Mouse (Mus musculus) liver, embryonic 14.5 days (tissue): ENCODE data around the gene Hmgn3. TPM values are rescaled to one million over a fixed set of nuclear protein-coding genes. Genes with fewer than 3 reads are reported as not detected.

Experiments used
- ATAC-seq: fragments of 200-750 bp; cut with Nextera tagmentation; 2 replicates; pipeline ENCODE4 v1.8.0; 2017; ENCODE audit warnings: moderate number of reproducible peaks, mild to moderate bottlenecking, moderate library complexity; ENCODE audit not compliant: insufficient read depth
- DNase-seq, 3 experiments: peaks; one replicate each; pipeline ENCODE4 v3.0.0-alpha.2; 2012 to 2013; ENCODE audit warnings: low read depth in 3 of 3, low spot score in 3 of 3
- H3K27ac ChIP-seq: fragments of 300-500 bp; sonication (generic); 2 replicates; pipeline ENCODE4 v1.5.1; 2014; ENCODE audit warnings: moderate library complexity, mild to moderate bottlenecking, control low read depth, inconsistent platforms
- H3K27me3 ChIP-seq: fragments of 300-500 bp; sonication (generic); 2 replicates; pipeline ENCODE4 v1.6.1; 2014; ENCODE audit warnings: mild to moderate bottlenecking, low read length, moderate library complexity; ENCODE audit not compliant: control insufficient read depth, insufficient read depth
- H3K36me3 ChIP-seq: fragments of 300-500 bp; sonication (generic); replicated peaks from 2 replicates; pipeline ENCODE4 v1.6.1; 2014; ENCODE audit warnings: low read depth; ENCODE audit not compliant: control insufficient read depth, insufficient read depth
- H3K4me1 ChIP-seq, 2 experiments: fragments of 200-500 bp in 1 of 2; fragments of 300-500 bp in 1 of 2; sonication (generic) in 1 of 2; replicated peaks; 2 replicates each; pipeline ENCODE4 v1.6.1; 2012 to 2014; ENCODE audit warnings: antibody characterized with exemption in 1 of 2, inconsistent platforms in 1 of 2, low read length in 1 of 2; ENCODE audit not compliant: control insufficient read depth in 2 of 2, insufficient read depth in 2 of 2
- H3K4me2 ChIP-seq: fragments of 300-500 bp; sonication (generic); 2 replicates; pipeline ENCODE4 v1.6.1; 2014; ENCODE audit warnings: low read depth, mild to moderate bottlenecking, control low read depth, moderate library complexity
- H3K4me3 ChIP-seq, 2 experiments: fragments of 200-500 bp in 1 of 2; fragments of 300-500 bp in 1 of 2; sonication (generic) in 1 of 2; 2 replicates each; pipeline ENCODE4 v1.5.1; 2012 to 2014; ENCODE audit warnings: low read depth in 2 of 2, low read length in 2 of 2, mild to moderate bottlenecking in 2 of 2, control low read depth in 1 of 2, inconsistent platforms in 1 of 2, moderate library complexity in 1 of 2; ENCODE audit not compliant: insufficient read depth in 1 of 2
- H3K9ac ChIP-seq: fragments of 300-500 bp; sonication (generic); replicated peaks from 2 replicates; pipeline ENCODE4 v1.6.1; 2014; ENCODE audit warnings: mild to moderate bottlenecking, control low read depth, moderate library complexity
- H3K9me3 ChIP-seq: fragments of 300-500 bp; sonication (generic); 2 replicates; pipeline ENCODE4 v1.6.1; 2016; ENCODE audit warnings: low read length, mixed read lengths; ENCODE audit not compliant: control insufficient read depth
- CTCF ChIP-seq: IDR thresholded peaks from 2 replicates; pipeline ENCODE4 v1.5.1; 2016; ENCODE audit warnings: antibody characterized with exemption, low read depth, control low read depth
- EP300 ChIP-seq: IDR thresholded peaks from 2 replicates; pipeline ENCODE4 v1.6.1; 2016; ENCODE audit warnings: antibody characterized with exemption, low read depth
- WGBS: fragments of 180-500 bp; shearing (Covaris S2); extraction: QIAGEN DNeasy Blood & Tissue Kit; methylation state at CpG from one replicate; pipeline ENCODE4 v1.1.7; 2014; ENCODE audit not compliant: insufficient replicate concordance; 5-methylcytosine and 5-hydroxymethylcytosine counted together
- polyA plus RNA-seq, 2 experiments: library from polyadenylated mRNA; depleted of rRNA in 1 of 2; stranded (reverse) in 1 of 2; unstranded in 1 of 2; fragments of >200 nt; fragmentation: Nextera tagmentation in 1 of 2; extraction: Ambion mirVana in 1 of 2; gene quantifications; 2 replicates each; pipeline versions ENCODE4 v1.2.1 to v1.2.3; 2012 to 2014

The Hmgn3 gene
- polyA plus RNA-seq, 2 experiments = 2.2 to 3.1 TPM

GRCm38 (mm10) chr9:83101691-83102090 is 44.8 kb downstream of the Hmgn3 start:
- Histone ChIP-seq H3K4me3 (no peak overlapping the region), H3K27me3 (no peaks in the 10 kb centered on the region), H3K4me1 (no peaks in the 10 kb centered on the region), H3K4me2 (no peak overlapping the region), H3K9ac (no peak overlapping the region), H3K27ac (no peak overlapping the region), H3K9me3 (no peaks in the 10 kb centered on the region), H3K36me3 (no peaks in the 10 kb centered on the region)
- no peak for ATAC-seq
- no peak for TF ChIP-seq CTCF
- TF ChIP-seq EP300 = no peak
- no peak for DNase-seq
- WGBS = 52% methylated on average over 3 of the region's 3 CpGs

- no peaks in the 10 kb centered on the region for H3K36me3 ChIP-seq
- 57% methylated on average over 3 of the region's 3 CpGs for WGBS
- no peak overlapping the region for H3K9ac ChIP-seq
- DNase-seq = no peak
- no peaks in the 10 kb centered on the region for H3K9me3 ChIP-seq
- ATAC-seq = no peak
- H3K27ac ChIP-seq = no peak overlapping the region
- H3K4me1 ChIP-seq = no peaks in the 10 kb centered on the region
- no peaks in the 10 kb centered on the region for H3K27me3 ChIP-seq
- TF ChIP-seq CTCF = no peak
- TF ChIP-seq EP300 = no peak
- no peak overlapping the region for H3K4me2 ChIP-seq
- no peak overlapping the region for H3K4me3 ChIP-seq
Observed at GRCm38 (mm10) chr9:83100786-83101185, 45.7 kb downstream of the Hmgn3 start.

GRCm38 (mm10) chr9:83098652-83099307 is 47.7 kb downstream of the Hmgn3 start:
- no peak for TF ChIP-seq EP300
- TF ChIP-seq CTCF = no peak
- DNase-seq = no peak
- WGBS = 72% methylated on average over 12 of the region's 12 CpGs

GRCm38 (mm10) chr9:83097816-83098215 is 48.7 kb downstream of the Hmgn3 start:
- H3K36me3 ChIP-seq = no peaks in the 10 kb centered on the region
- H3K4me2 ChIP-seq = no peak overlapping the region
- H3K9ac ChIP-seq = no peak overlapping the region
- H3K9me3 ChIP-seq = no peaks in the 10 kb centered on the region
- no peak for ATAC-seq
- H3K4me1 ChIP-seq = no peaks in the 10 kb centered on the region
- no peak for DNase-seq
- H3K27ac ChIP-seq = no peak overlapping the region
- 61% methylated on average over 8 of the region's 8 CpGs for WGBS
- H3K4me3 ChIP-seq = no peak overlapping the region
- TF ChIP-seq CTCF (no peak), EP300 (no peak)
- no peaks in the 10 kb centered on the region for H3K27me3 ChIP-seq

More at GRCm38 (mm10) chr9:83098652-83099307, 47.7 kb downstream of the Hmgn3 start:
- no peak overlapping the region for H3K4me2 ChIP-seq
- ATAC-seq = no peak
- H3K27me3 ChIP-seq = no peaks in the 10 kb centered on the region
- H3K9ac ChIP-seq = no peak overlapping the region
- H3K9me3 ChIP-seq = no peaks in the 10 kb centered on the region
- no peak overlapping the region for H3K4me3 ChIP-seq
- no peak overlapping the region for H3K27ac ChIP-seq
- no peaks in the 10 kb centered on the region for H3K36me3 ChIP-seq
- H3K4me1 ChIP-seq = no peaks in the 10 kb centered on the region

GRCm38 (mm10) chr9:83094649-83095336 is 51.7 kb downstream of the Hmgn3 start:
- ATAC-seq = no peak
- no peak for DNase-seq
- no peaks in the 10 kb centered on the region for H3K9me3 ChIP-seq

More at GRCm38 (mm10) chr9:83094649-83095336, 51.7 kb downstream of the Hmgn3 start:
- Histone ChIP-seq H3K4me1 (no peaks in the 10 kb centered on the region), H3K9ac (no peak overlapping the region), H3K4me2 (no peak overlapping the region), H3K36me3 (no peaks in the 10 kb centered on the region), H3K27me3 (no peaks in the 10 kb centered on the region), H3K27ac (no peak overlapping the region), H3K4me3 (no peak overlapping the region)
- 51% methylated on average over 3 of the region's 3 CpGs for WGBS
- TF ChIP-seq CTCF (no peak), EP300 (no peak)
